Mouse (Mus musculus) hindbrain, embryonic 14.5 days (tissue): ENCODE measurements around the gene Pde4d. TPM values are rescaled to one million over a fixed set of nuclear protein-coding genes. Genes with fewer than 3 reads are reported as not detected.

Experiments
- ATAC-seq: fragments of 200-750 bp; cut with Nextera tagmentation; 2 replicates; pipeline ENCODE4 v1.8.0; 2017; ENCODE audit warnings: moderate number of reproducible peaks, mild to moderate bottlenecking, moderate TSS enrichment, moderate library complexity; ENCODE audit not compliant: low FRiP score
- DNase-seq: peaks from one replicate; pipeline ENCODE4 v3.0.0-alpha.2; 2015; ENCODE audit warnings: low spot score
- H3K27ac ChIP-seq: fragments of 300-500 bp; sonication (generic); 2 replicates; pipeline ENCODE4 v1.5.1; 2014; ENCODE audit warnings: mild to moderate bottlenecking, moderate library complexity
- H3K27me3 ChIP-seq: fragments of 300-500 bp; sonication (generic); 2 replicates; pipeline ENCODE4 v1.6.1; 2014; ENCODE audit warnings: mild to moderate bottlenecking, low read length, mixed read lengths; ENCODE audit not compliant: control insufficient read depth, insufficient read depth
- H3K36me3 ChIP-seq: fragments of 300-500 bp; sonication (generic); replicated peaks from 2 replicates; pipeline ENCODE4 v1.6.1; 2014; ENCODE audit not compliant: control insufficient read depth, insufficient read depth
- H3K4me1 ChIP-seq: fragments of 300-500 bp; sonication (generic); replicated peaks from 2 replicates; pipeline ENCODE4 v1.6.1; 2014; ENCODE audit warnings: antibody characterized with exemption, low read length, mixed read lengths; ENCODE audit not compliant: control insufficient read depth, insufficient read depth
- H3K4me2 ChIP-seq: fragments of 300-500 bp; sonication (generic); replicated peaks from 2 replicates; pipeline ENCODE4 v1.6.1; 2014; ENCODE audit warnings: mild to moderate bottlenecking, moderate library complexity
- H3K4me3 ChIP-seq: fragments of 300-500 bp; sonication (generic); replicated peaks from 2 replicates; pipeline ENCODE4 v1.5.1; 2014; ENCODE audit warnings: mild to moderate bottlenecking, low read length
- H3K9ac ChIP-seq: fragments of 300-500 bp; sonication (generic); 2 replicates; pipeline ENCODE4 v1.6.1; 2014
- H3K9me3 ChIP-seq: fragments of 300-500 bp; sonication (generic); 2 replicates; pipeline ENCODE4 v1.6.1; 2016; ENCODE audit warnings: low read length; ENCODE audit not compliant: control insufficient read depth
- WGBS: fragments of 180-500 bp; shearing (Covaris S2); extraction: QIAGEN DNeasy Blood & Tissue Kit; methylation state at CpG from one replicate; pipeline ENCODE4 v1.1.7; 2014; 5-methylcytosine and 5-hydroxymethylcytosine counted together
- polyA plus RNA-seq: library from polyadenylated mRNA; unstranded; fragments of >200 nt; fragmentation: Nextera tagmentation; extraction: Ambion mirVana; gene quantifications from 2 replicates; pipeline ENCODE4 v1.2.1, GENCODE M21; 2014

Pde4d gene
- polyA plus RNA-seq, 1 experiment from 2014 or later: 23.2 TPM

GRCm38 (mm10) chr13:108501386-108501785 lies 51.6 kb downstream of the Pde4d start:
- no peak overlapping the region for H3K9ac ChIP-seq
- H3K27me3 ChIP-seq: no peaks in the 10 kb centered on the region
- no peak overlapping the region for H3K4me2 ChIP-seq
- H3K27ac ChIP-seq: no peak overlapping the region
- no peaks in the 10 kb centered on the region for H3K9me3 ChIP-seq
- no peak for DNase-seq
- no peaks in the 10 kb centered on the region for H3K4me1 ChIP-seq
- ATAC-seq: no peak
- no peaks in the 10 kb centered on the region for H3K36me3 ChIP-seq
- no peak overlapping the region for H3K4me3 ChIP-seq
- 67% methylated on average over 1 of the region's 1 CpGs for WGBS

GRCm38 (mm10) chr13:108524548-108524947 lies 74.8 kb downstream of the Pde4d start:
- Histone ChIP-seq H3K4me3 (no peak overlapping the region), H3K4me2 (no peak overlapping the region), H3K4me1 (no peaks in the 10 kb centered on the region), H3K27me3 (no peaks in the 10 kb centered on the region), H3K36me3 (no peaks in the 10 kb centered on the region), H3K9ac (no peak overlapping the region), H3K9me3 (no peaks in the 10 kb centered on the region), H3K27ac (no peak overlapping the region)
- no peak for ATAC-seq
- DNase-seq: no peak
- WGBS: 68% methylated on average over 4 of the region's 4 CpGs

GRCm38 (mm10) chr13:108524969-108525368 lies 75.2 kb downstream of the Pde4d start:
- 83% methylated on average over 6 of the region's 6 CpGs for WGBS
- ATAC-seq (no peak), DNase-seq (no peak)
- H3K4me2 ChIP-seq: no peak overlapping the region
- H3K27ac ChIP-seq: no peak overlapping the region
- no peaks in the 10 kb centered on the region for H3K9me3 ChIP-seq
- no peaks in the 10 kb centered on the region for H3K36me3 ChIP-seq
- H3K4me3 ChIP-seq: no peak overlapping the region
- H3K4me1 ChIP-seq: no peaks in the 10 kb centered on the region
- no peak overlapping the region for H3K9ac ChIP-seq
- H3K27me3 ChIP-seq: no peaks in the 10 kb centered on the region

GRCm38 (mm10) chr13:108526258-108527007 lies 76.7 kb downstream of the Pde4d start:
- H3K27me3 ChIP-seq: no peaks in the 10 kb centered on the region
- H3K27ac ChIP-seq: no peak overlapping the region
- DNase-seq (no peak), ATAC-seq (no peak)
- no peak overlapping the region for H3K9ac ChIP-seq
- H3K36me3 ChIP-seq: no peaks in the 10 kb centered on the region
- no peaks in the 10 kb centered on the region for H3K4me1 ChIP-seq
- H3K9me3 ChIP-seq: no peaks in the 10 kb centered on the region
- no peak overlapping the region for H3K4me2 ChIP-seq
- 52% methylated on average over 13 of the region's 13 CpGs for WGBS
- no peak overlapping the region for H3K4me3 ChIP-seq

GRCm38 (mm10) chr13:108527090-108527770 lies 77.5 kb downstream of the Pde4d start:
- no peaks in the 10 kb centered on the region for H3K9me3 ChIP-seq
- H3K4me3 ChIP-seq: no peak overlapping the region
- ATAC-seq: no peak
- H3K27ac ChIP-seq: no peak overlapping the region
- no peaks in the 10 kb centered on the region for H3K4me1 ChIP-seq
- H3K36me3 ChIP-seq: no peaks in the 10 kb centered on the region
- no peak overlapping the region for H3K9ac ChIP-seq
- no peak overlapping the region for H3K4me2 ChIP-seq
- H3K27me3 ChIP-seq: no peaks in the 10 kb centered on the region
- WGBS: 87% methylated on average over 7 of the region's 7 CpGs
- no peak for DNase-seq

GRCm38 (mm10) chr13:108528343-108528742 lies 78.6 kb downstream of the Pde4d start:
- Histone ChIP-seq H3K36me3 (no peaks in the 10 kb centered on the region), H3K27me3 (no peaks in the 10 kb centered on the region), H3K4me2 (no peak overlapping the region), H3K27ac (no peak overlapping the region), H3K4me1 (no peaks in the 10 kb centered on the region), H3K9ac (no peak overlapping the region), H3K9me3 (no peaks in the 10 kb centered on the region), H3K4me3 (no peak overlapping the region)
- WGBS: 96% methylated on average over 1 of the region's 1 CpGs
- ATAC-seq: no peak
- no peak for DNase-seq

- Histone ChIP-seq H3K27me3 (no peaks in the 10 kb centered on the region), H3K4me1 (no peaks in the 10 kb centered on the region), H3K4me3 (no peak overlapping the region), H3K4me2 (no peak overlapping the region), H3K36me3 (no peaks in the 10 kb centered on the region), H3K9ac (no peak overlapping the region), H3K9me3 (no peaks in the 10 kb centered on the region), H3K27ac (no peak overlapping the region)
- ATAC-seq (no peak), DNase-seq (no peak)
- 95% methylated on average over 1 of the region's 1 CpGs for WGBS
Observed at GRCm38 (mm10) chr13:108532875-108533274, 83.1 kb downstream of the Pde4d start.

GRCm38 (mm10) chr13:108536436-108536835 lies 86.7 kb downstream of the Pde4d start:
- no peak for DNase-seq
- Histone ChIP-seq H3K4me3 (no peak overlapping the region), H3K27ac (no peak overlapping the region), H3K4me2 (no peak overlapping the region), H3K9ac (no peak overlapping the region), H3K9me3 (no peaks in the 10 kb centered on the region), H3K27me3 (no peaks in the 10 kb centered on the region), H3K4me1 (no peaks in the 10 kb centered on the region), H3K36me3 (no peaks in the 10 kb centered on the region)
- ATAC-seq: no peak
- WGBS: 77% methylated on average over 4 of the region's 4 CpGs

GRCm38 (mm10) chr13:108536951-108537350 lies 87.2 kb downstream of the Pde4d start:
- Histone ChIP-seq H3K4me1 (no peaks in the 10 kb centered on the region), H3K9ac (no peak overlapping the region), H3K36me3 (no peaks in the 10 kb centered on the region), H3K9me3 (no peaks in the 10 kb centered on the region), H3K4me2 (no peak overlapping the region), H3K4me3 (no peak overlapping the region), H3K27me3 (no peaks in the 10 kb centered on the region), H3K27ac (no peak overlapping the region)
- 88% methylated on average over 6 of the region's 6 CpGs for WGBS
- DNase-seq: no peak
- ATAC-seq: no peak
